Mouse (Mus musculus) kidney, postnatal 0 days (tissue): ENCODE measurements around the gene Ksr2. TPM values are rescaled to one million over a fixed set of nuclear protein-coding genes. Genes with fewer than 3 reads are reported as not detected.

Experiments used
- ATAC-seq: fragments of 200-750 bp; cut with Nextera tagmentation; replicated peaks from 2 replicates; pipeline ENCODE4 v1.8.0; 2017; ENCODE audit warnings: low read depth, moderate number of reproducible peaks, moderate TSS enrichment, moderate library complexity; ENCODE audit not compliant: low FRiP score
- DNase-seq: peaks from one replicate; pipeline ENCODE4 v3.0.0-alpha.2; 2016; ENCODE audit warnings: low spot score
- H3K27ac ChIP-seq: fragments of 300-500 bp; sonication (generic); 2 replicates; pipeline ENCODE4 v1.5.1; 2014; ENCODE audit warnings: mild to moderate bottlenecking
- H3K27me3 ChIP-seq: fragments of 300-500 bp; sonication (generic); 2 replicates; pipeline ENCODE4 v1.6.1; 2014; ENCODE audit warnings: low read length, mixed read lengths; ENCODE audit not compliant: insufficient read depth
- H3K36me3 ChIP-seq: fragments of 300-500 bp; sonication (generic); 2 replicates; pipeline ENCODE4 v1.6.1; 2014; ENCODE audit warnings: low read length, mixed read lengths; ENCODE audit not compliant: insufficient read depth
- H3K4me1 ChIP-seq: fragments of 300-500 bp; sonication (generic); replicated peaks from 2 replicates; pipeline ENCODE4 v1.6.1; 2014; ENCODE audit warnings: antibody characterized with exemption, low read length, mixed read lengths; ENCODE audit not compliant: insufficient read depth
- H3K4me2 ChIP-seq: fragments of 300-500 bp; sonication (generic); 2 replicates; pipeline ENCODE4 v1.6.1; 2014; ENCODE audit warnings: mild to moderate bottlenecking, low read length, moderate library complexity, mixed read lengths
- H3K4me3 ChIP-seq: fragments of 300-500 bp; sonication (generic); replicated peaks from 2 replicates; pipeline ENCODE4 v1.5.1; 2014; ENCODE audit warnings: low read depth, low read length
- H3K9ac ChIP-seq: fragments of 300-500 bp; sonication (generic); 2 replicates; pipeline ENCODE4 v1.6.1; 2014; ENCODE audit warnings: low read depth, low read length
- H3K9me3 ChIP-seq: fragments of 300-500 bp; sonication (generic); replicated peaks from 2 replicates; pipeline ENCODE4 v1.6.1; 2016; ENCODE audit warnings: low read length, inconsistent platforms, mixed read lengths
- CTCF ChIP-seq: IDR thresholded peaks from 2 replicates; pipeline ENCODE4 v1.5.1; 2016; ENCODE audit warnings: antibody characterized with exemption, low read depth, mild to moderate bottlenecking, moderate library complexity
- WGBS: fragments of 180-500 bp; shearing (Covaris S2); extraction: QIAGEN DNeasy Blood & Tissue Kit; methylation state at CpG from one replicate; pipeline ENCODE4 v1.1.7; 2014; 5-methylcytosine and 5-hydroxymethylcytosine counted together
- polyA plus RNA-seq: library from polyadenylated mRNA; unstranded; fragments of >200 nt; fragmentation: Nextera tagmentation; extraction: Ambion mirVana; gene quantifications from 2 replicates; pipeline ENCODE4 v1.2.1, GENCODE M21; 2015

The Ksr2 gene
- polyA plus RNA-seq, 1 experiment from 2014 or later, result 0.71 TPM

- H3K9ac ChIP-seq, result no peak overlapping the region
- no peaks in the 10 kb centered on the region for H3K4me1 ChIP-seq
- DNase-seq (no peak), ATAC-seq (no peak)
- H3K27ac ChIP-seq, result no peak overlapping the region
- TF ChIP-seq CTCF, result no peak
- no peak overlapping the region for H3K4me2 ChIP-seq
- H3K27me3 ChIP-seq, result no peaks in the 10 kb centered on the region
- H3K4me3 ChIP-seq, result no peak overlapping the region
- H3K9me3 ChIP-seq, result no peaks in the 10 kb centered on the region
- 55% methylated on average over 5 of the region's 5 CpGs for WGBS
- H3K36me3 ChIP-seq, result no peaks in the 10 kb centered on the region
Measured at GRCm38 (mm10) chr5:117678371-117678770, 264.6 kb downstream of the Ksr2 start.

GRCm38 (mm10) chr5:117682226-117682625 lies 268.4 kb downstream of the Ksr2 start:
- DNase-seq, result no peak
- Histone ChIP-seq H3K9ac (no peak overlapping the region), H3K4me3 (no peak overlapping the region), H3K4me2 (no peak overlapping the region), H3K27ac (no peak overlapping the region), H3K9me3 (no peaks in the 10 kb centered on the region), H3K36me3 (no peaks in the 10 kb centered on the region), H3K27me3 (no peaks in the 10 kb centered on the region), H3K4me1 (no peaks in the 10 kb centered on the region)
- ATAC-seq, result no peak
- TF ChIP-seq CTCF, result no peak
- 89% methylated on average over 3 of the region's 3 CpGs for WGBS

- no peaks in the 10 kb centered on the region for H3K9me3 ChIP-seq
- no peak for ATAC-seq
- H3K27me3 ChIP-seq, result no peaks in the 10 kb centered on the region
- no peak overlapping the region for H3K9ac ChIP-seq
- H3K27ac ChIP-seq, result no peak overlapping the region
- no peak for DNase-seq
- no peak overlapping the region for H3K4me2 ChIP-seq
- H3K36me3 ChIP-seq, result no peaks in the 10 kb centered on the region
- no peak overlapping the region for H3K4me3 ChIP-seq
- no peaks in the 10 kb centered on the region for H3K4me1 ChIP-seq
- 98% methylated on average over 8 of the region's 8 CpGs for WGBS
- TF ChIP-seq CTCF, result no peak
Measured at GRCm38 (mm10) chr5:117684491-117684890, 270.7 kb downstream of the Ksr2 start.

GRCm38 (mm10) chr5:117687770-117688352 lies 274.1 kb downstream of the Ksr2 start:
- Histone ChIP-seq H3K4me3 (no peak overlapping the region), H3K27ac (0 out of 2 replicates have a peak overlapping the region, but pooled peaks have one; percentile 50), H3K4me1 (no peaks in the 10 kb centered on the region), H3K9me3 (no peaks in the 10 kb centered on the region), H3K36me3 (no peaks in the 10 kb centered on the region), H3K9ac (no peak overlapping the region), H3K4me2 (no peak overlapping the region), H3K27me3 (no peaks in the 10 kb centered on the region)
- DNase-seq (peak; percentile 77), ATAC-seq (peak; percentile 37)
- no peak for TF ChIP-seq CTCF
- WGBS, result 7% methylated on average over 4 of the region's 4 CpGs

- Histone ChIP-seq H3K9ac (no peak overlapping the region), H3K27ac (no peak overlapping the region), H3K4me2 (no peak overlapping the region), H3K27me3 (no peaks in the 10 kb centered on the region), H3K36me3 (no peaks in the 10 kb centered on the region), H3K9me3 (no peaks in the 10 kb centered on the region), H3K4me1 (no peaks in the 10 kb centered on the region), H3K4me3 (no peak overlapping the region)
- TF ChIP-seq CTCF, result no peak
- ATAC-seq, result no peak
- WGBS, result 26% methylated on average over 3 of the region's 3 CpGs
- DNase-seq, result peak; percentile 34
Measured at GRCm38 (mm10) chr5:117688738-117689137, 274.9 kb downstream of the Ksr2 start.

- Histone ChIP-seq H3K27ac (no peak overlapping the region), H3K36me3 (no peaks in the 10 kb centered on the region), H3K9me3 (no peaks in the 10 kb centered on the region), H3K4me3 (no peak overlapping the region), H3K4me2 (no peak overlapping the region), H3K9ac (no peak overlapping the region), H3K4me1 (no peaks in the 10 kb centered on the region), H3K27me3 (no peaks in the 10 kb centered on the region)
- DNase-seq (no peak), ATAC-seq (no peak)
- 56% methylated on average over 8 of the region's 8 CpGs for WGBS
- TF ChIP-seq CTCF, result no peak
Measured at GRCm38 (mm10) chr5:117689840-117690239, 276.0 kb downstream of the Ksr2 start.

GRCm38 (mm10) chr5:117691271-117691670 lies 277.5 kb downstream of the Ksr2 start:
- ATAC-seq, result no peak
- no peak for TF ChIP-seq CTCF
- no peak overlapping the region for H3K27ac ChIP-seq

More at GRCm38 (mm10) chr5:117691271-117691670, 277.5 kb downstream of the Ksr2 start:
- WGBS, result 59% methylated on average over 7 of the region's 7 CpGs
- H3K27me3 ChIP-seq, result no peaks in the 10 kb centered on the region
- no peaks in the 10 kb centered on the region for H3K36me3 ChIP-seq
- H3K4me3 ChIP-seq, result no peak overlapping the region
- H3K9ac ChIP-seq, result no peak overlapping the region
- no peak overlapping the region for H3K4me2 ChIP-seq
- H3K4me1 ChIP-seq, result no peaks in the 10 kb centered on the region
- DNase-seq, result no peak
- no peaks in the 10 kb centered on the region for H3K9me3 ChIP-seq
